Comparison of ENCODE assay signal across 18 mouse cellular contexts in the genomic region with DNA sequence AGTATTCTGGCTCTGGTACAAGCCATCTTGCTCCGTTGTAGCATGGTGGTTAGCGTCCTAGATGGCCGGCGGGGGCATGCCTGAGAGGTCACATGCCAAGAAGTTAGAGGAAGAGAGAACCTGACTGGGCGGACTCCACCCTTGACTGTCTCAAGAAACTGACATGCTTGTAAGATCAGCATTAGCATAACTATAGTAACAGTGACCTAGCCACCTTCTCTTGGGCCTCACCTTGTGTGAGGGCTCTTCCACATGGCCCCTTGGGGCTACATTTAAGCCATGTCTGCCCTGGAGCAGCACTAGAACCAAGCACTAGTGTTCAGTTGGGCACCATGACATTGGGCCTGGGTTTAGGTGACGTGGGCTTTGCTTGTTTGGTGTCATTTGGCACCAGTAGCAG.
"Had no signal": no experiment of that assay in that cellular context is flagged by ENCODE, and none has a peak within 500 bp of the region (broad histone marks: within the 10 kb centered on the region; RNA-seq: fewer than 3 reads in every experiment).

No protein-coding gene starts in this region.

- H3K4me3 ChIP-seq: layer of hippocampus, adult 2 months; limb, embryonic 10.5 days; limb, embryonic 13.5 days; liver, embryonic 12.5 days; liver, embryonic 15.5 days had no signal

- ATAC-seq: liver, embryonic 12.5 days had no signal

- H3K36me3 ChIP-seq: liver, embryonic 15.5 days had no signal

- H3K9me3 ChIP-seq: limb, embryonic 10.5 days; limb, embryonic 13.5 days; liver, embryonic 12.5 days; liver, embryonic 15.5 days had no signal

- H3K4me2 ChIP-seq: limb, embryonic 13.5 days; liver, embryonic 12.5 days; liver, embryonic 15.5 days; midbrain, embryonic 11.5 days had no signal

- DNase-seq: kidney, adult 9 months; kidney, postnatal 25 days; layer of hippocampus, adult 9-11 months; liver; lung, adult 2 months; lung, postnatal 4 days; midbrain, embryonic 14.5 days; right cerebral cortex, adult 18-20 months; right cerebral cortex, postnatal 14 days; right cerebral cortex, postnatal 4 days; thymus, adult 18-20 months; thymus, postnatal 36 days had no signal

- H3K9ac ChIP-seq: limb, embryonic 13.5 days; liver, embryonic 12.5 days; liver, embryonic 15.5 days had no signal

- H3K27ac ChIP-seq: layer of hippocampus, adult 2 months; limb, embryonic 10.5 days; limb, embryonic 13.5 days; liver, embryonic 12.5 days; liver, embryonic 15.5 days had no signal

- H3K4me1 ChIP-seq: limb, embryonic 10.5 days; limb, embryonic 13.5 days; liver, embryonic 12.5 days; liver, embryonic 15.5 days had no signal

- H3K27me3 ChIP-seq: limb, embryonic 13.5 days; liver, embryonic 12.5 days; liver, embryonic 15.5 days had no signal
